Mouse (Mus musculus) embryonic facial prominence, embryonic 15.5 days (tissue): ENCODE measurements around the gene 2200002D01Rik. TPM values are rescaled to one million over a fixed set of nuclear protein-coding genes. Genes with fewer than 3 reads are reported as not detected.
"Not testable (repeated sequence)": the region's sequence is repeated elsewhere in the genome, so short reads cannot be mapped to it uniquely, and the experiment has no call there.

Source experiments
- ATAC-seq: fragments of 200-750 bp; cut with Nextera tagmentation; 2 replicates; pipeline ENCODE4 v1.8.0; 2017; ENCODE audit warnings: low read depth, moderate TSS enrichment; ENCODE audit not compliant: insufficient number of reproducible peaks, low FRiP score, low TSS enrichment
- H3K27ac ChIP-seq: fragments of 300-500 bp; sonication (generic); replicated peaks from 2 replicates; pipeline ENCODE4 v1.5.1; 2015; ENCODE audit warnings: mild to moderate bottlenecking, inconsistent platforms
- H3K27me3 ChIP-seq: fragments of 300-500 bp; sonication (generic); 2 replicates; pipeline ENCODE4 v1.6.1; 2015; ENCODE audit warnings: inconsistent platforms
- H3K36me3 ChIP-seq: fragments of 300-500 bp; sonication (generic); 2 replicates; pipeline ENCODE4 v1.6.1; 2015; ENCODE audit warnings: mild to moderate bottlenecking, inconsistent platforms
- H3K4me1 ChIP-seq: fragments of 300-500 bp; sonication (generic); 2 replicates; pipeline ENCODE4 v1.6.1; 2015; ENCODE audit warnings: inconsistent platforms
- H3K4me2 ChIP-seq: fragments of 300-500 bp; sonication (generic); replicated peaks from 2 replicates; pipeline ENCODE4 v1.6.1; 2015; ENCODE audit warnings: mild to moderate bottlenecking, inconsistent platforms
- H3K4me3 ChIP-seq: fragments of 300-500 bp; sonication (generic); replicated peaks from 2 replicates; pipeline ENCODE4 v1.5.1; 2015; ENCODE audit warnings: mild to moderate bottlenecking, inconsistent platforms
- H3K9ac ChIP-seq: fragments of 300-500 bp; sonication (generic); 2 replicates; pipeline ENCODE4 v1.6.1; 2015; ENCODE audit warnings: inconsistent platforms
- H3K9me3 ChIP-seq: fragments of 300-500 bp; sonication (generic); replicated peaks from 2 replicates; pipeline ENCODE4 v1.6.1; 2016; ENCODE audit warnings: inconsistent platforms
- WGBS: fragments of 180-500 bp; shearing (Covaris S2); methylation state at CpG from one replicate; pipeline ENCODE4 v1.1.7; 2015; 5-methylcytosine and 5-hydroxymethylcytosine counted together
- polyA plus RNA-seq: library from polyadenylated mRNA; unstranded; fragments of >200 nt; fragmentation: Nextera tagmentation; extraction: Ambion mirVana; gene quantifications from 2 replicates; pipeline ENCODE4 v1.2.1, GENCODE M21; 2015

The 2200002D01Rik gene
- polyA plus RNA-seq, 1 experiment from 2014 or later = 12.2 TPM

DNA sequence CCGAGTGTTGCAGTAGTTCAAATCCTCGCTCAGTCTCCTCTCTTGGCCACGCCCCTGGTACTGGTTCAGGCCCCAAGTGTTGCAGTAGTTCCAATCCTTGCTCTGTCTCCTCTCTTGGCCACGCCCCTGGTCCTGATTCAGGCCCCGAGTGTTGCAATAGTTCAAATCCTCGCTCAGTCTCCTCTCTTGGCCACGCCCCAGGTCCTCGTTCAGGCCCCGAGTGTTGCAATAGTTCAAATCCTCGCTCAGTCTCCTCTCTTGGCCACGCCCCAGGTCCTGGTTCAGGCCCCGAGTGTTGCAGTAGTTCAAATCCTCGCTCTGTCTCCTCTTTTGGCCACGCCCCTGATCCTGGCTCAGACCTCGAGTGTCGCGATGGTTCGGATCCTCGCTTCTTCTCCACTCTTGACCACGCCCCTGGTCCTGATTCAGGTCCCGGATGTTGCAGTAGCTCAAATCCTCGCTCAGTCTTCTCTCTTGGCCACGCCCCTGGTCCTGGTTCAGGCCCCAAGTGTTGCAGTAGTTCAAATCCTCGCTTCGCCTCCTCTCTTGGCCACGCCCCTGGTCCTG lies 36.0 kb downstream of the 2200002D01Rik start:
- 21% methylated on average over 26 of the region's 26 CpGs for WGBS
- H3K27me3 ChIP-seq = no peaks in the 10 kb centered on the region
- H3K4me3 ChIP-seq = peak overlapping the region; percentile 43
- no peaks in the 10 kb centered on the region for H3K36me3 ChIP-seq
- H3K9me3 ChIP-seq = no peaks in the 10 kb centered on the region
- ATAC-seq = no peak
- H3K27ac ChIP-seq = peak overlapping the region; percentile 86; the same call in 1 of the 2 replicates
- H3K4me1 ChIP-seq = peaks cover 18% of the 10 kb centered on the region
- H3K9ac ChIP-seq = no peak overlapping the region
- peak overlapping the region; percentile 53 for H3K4me2 ChIP-seq

DNA sequence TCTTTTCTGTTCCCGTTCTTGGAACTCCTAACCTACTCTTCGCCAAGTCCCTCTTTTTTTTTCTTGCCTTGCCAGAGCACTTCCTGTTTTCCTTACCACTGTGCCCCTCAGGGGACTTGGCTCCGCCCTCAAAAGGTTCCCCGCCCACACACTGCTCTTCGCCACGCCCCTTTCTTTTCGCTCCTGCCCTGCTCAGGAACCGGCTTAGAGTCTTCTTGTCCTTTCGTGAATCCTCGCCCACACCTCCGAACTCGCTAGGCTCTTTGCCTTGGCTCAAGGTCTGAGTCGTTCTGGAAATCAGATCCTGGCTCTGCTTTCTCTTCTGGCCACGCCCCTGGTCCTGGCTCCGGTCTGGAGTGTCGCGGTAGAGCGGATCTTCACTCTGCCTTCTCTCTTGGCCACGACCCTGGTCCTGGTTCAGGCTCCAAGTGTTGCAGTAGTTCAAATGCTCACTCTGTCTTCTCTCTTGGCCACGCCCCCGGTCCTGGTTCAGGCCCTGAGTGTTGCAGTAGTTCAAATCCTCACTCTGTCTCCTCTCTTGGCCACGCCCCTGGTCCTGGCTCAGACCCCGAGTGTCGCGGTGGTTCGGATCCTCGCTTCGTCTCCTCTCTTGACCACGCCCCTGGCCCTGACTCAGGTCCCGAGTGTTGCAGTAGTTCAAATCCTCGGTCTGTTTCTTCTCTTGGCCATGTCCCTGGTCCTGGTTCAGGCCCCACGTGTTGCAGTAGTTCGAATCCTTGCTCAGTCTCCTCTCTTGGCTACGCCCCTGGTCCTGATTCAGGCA lies 36.7 kb downstream of the 2200002D01Rik start:
- ATAC-seq = peak; percentile 82
- Histone ChIP-seq H3K4me3 (peak overlapping the region; percentile 43), H3K4me1 (peaks cover 18% of the 10 kb centered on the region), H3K27ac (peak overlapping the region; percentile 86), H3K4me2 (peak overlapping the region; percentile 53), H3K9ac (no peak overlapping the region; the same call in 1 of the 2 replicates), H3K36me3 (no peaks in the 10 kb centered on the region), H3K9me3 (no peaks in the 10 kb centered on the region), H3K27me3 (no peaks in the 10 kb centered on the region)
- WGBS = 4% methylated on average over 34 of the region's 34 CpGs

- H3K4me1 ChIP-seq = peaks cover 18% of the 10 kb centered on the region
- H3K27ac ChIP-seq = peak overlapping the region; percentile 86
- not testable (repeated sequence) for H3K9ac ChIP-seq, H3K36me3 ChIP-seq, H3K9me3 ChIP-seq, H3K27me3 ChIP-seq
- peak; percentile 12; the same call in 1 of the 2 replicates for ATAC-seq
- 20% methylated on average over 15 of the region's 15 CpGs for WGBS
- peak overlapping the region; percentile 43 for H3K4me3 ChIP-seq
- peak overlapping the region; percentile 53 for H3K4me2 ChIP-seq
Observed at GRCm38 (mm10) chr7:29211013-29211412, 37.3 kb downstream of the 2200002D01Rik start.

- WGBS = 77% methylated on average over 6 of the region's 6 CpGs
- ATAC-seq = no peak
Observed at GRCm38 (mm10) chr7:29202577-29202976, 45.7 kb downstream of the 2200002D01Rik start.

More at GRCm38 (mm10) chr7:29202577-29202976, 45.7 kb downstream of the 2200002D01Rik start:
- Histone ChIP-seq H3K4me2 (no peak overlapping the region), H3K4me1 (no peaks in the 10 kb centered on the region), H3K9me3 (no peaks in the 10 kb centered on the region), H3K9ac (no peak overlapping the region), H3K4me3 (no peak overlapping the region), H3K27ac (no peak overlapping the region), H3K36me3 (no peaks in the 10 kb centered on the region), H3K27me3 (no peaks in the 10 kb centered on the region)

Other genes starting within 250 kb of the 2200002D01Rik start
- 8.0 and 10.6 TPM in 2 replicates for gene Ryr1, start 123.3 kb downstream of the 2200002D01Rik start, polyA plus RNA-seq
- 0.63 and 0.95 TPM in 2 replicates for gene Rasgrp4, start 113.6 kb downstream of the 2200002D01Rik start, polyA plus RNA-seq
- gene Fam98c, start 92.2 kb downstream of the 2200002D01Rik start, polyA plus RNA-seq = 22.8 and 24.6 TPM in 2 replicates
- 0.51 and 0.69 TPM in 2 replicates for gene Ggn, start 78.3 kb downstream of the 2200002D01Rik start, polyA plus RNA-seq
- gene Spred3, start 78.1 kb downstream of the 2200002D01Rik start, polyA plus RNA-seq = 2.5 and 3.3 TPM in 2 replicates
- 259 and 275 TPM in 2 replicates for gene Psmd8, start 67.8 kb downstream of the 2200002D01Rik start, polyA plus RNA-seq
- gene Catsperg1, start 34.4 kb downstream of the 2200002D01Rik start, polyA plus RNA-seq = 1.1 and 1.3 TPM in 2 replicates
- gene Kcnk6, start 16.0 kb downstream of the 2200002D01Rik start, polyA plus RNA-seq = 3.3 and 4.2 TPM in 2 replicates
- 121 TPM in 2 replicates for gene Yif1b, start 10.1 kb downstream of the 2200002D01Rik start, polyA plus RNA-seq
- 212 and 261 TPM in 2 replicates for gene Spint2, start 33.4 kb upstream of the 2200002D01Rik start, polyA plus RNA-seq
- gene Ppp1r14a, start 40.8 kb upstream of the 2200002D01Rik start, polyA plus RNA-seq = 17.3 and 18.1 TPM in 2 replicates
- 14.4 and 20.4 TPM in 2 replicates for gene Dpf1, start 55.5 kb upstream of the 2200002D01Rik start, polyA plus RNA-seq